Mouse (Mus musculus): ENCODE measurements around the gene Fam184b. TPM values are rescaled to one million over a fixed set of nuclear protein-coding genes. Genes with fewer than 3 reads are reported as not detected.

Gene Fam184b
- polyA plus RNA-seq, 1 experiment = 0.01 TPM

DNA sequence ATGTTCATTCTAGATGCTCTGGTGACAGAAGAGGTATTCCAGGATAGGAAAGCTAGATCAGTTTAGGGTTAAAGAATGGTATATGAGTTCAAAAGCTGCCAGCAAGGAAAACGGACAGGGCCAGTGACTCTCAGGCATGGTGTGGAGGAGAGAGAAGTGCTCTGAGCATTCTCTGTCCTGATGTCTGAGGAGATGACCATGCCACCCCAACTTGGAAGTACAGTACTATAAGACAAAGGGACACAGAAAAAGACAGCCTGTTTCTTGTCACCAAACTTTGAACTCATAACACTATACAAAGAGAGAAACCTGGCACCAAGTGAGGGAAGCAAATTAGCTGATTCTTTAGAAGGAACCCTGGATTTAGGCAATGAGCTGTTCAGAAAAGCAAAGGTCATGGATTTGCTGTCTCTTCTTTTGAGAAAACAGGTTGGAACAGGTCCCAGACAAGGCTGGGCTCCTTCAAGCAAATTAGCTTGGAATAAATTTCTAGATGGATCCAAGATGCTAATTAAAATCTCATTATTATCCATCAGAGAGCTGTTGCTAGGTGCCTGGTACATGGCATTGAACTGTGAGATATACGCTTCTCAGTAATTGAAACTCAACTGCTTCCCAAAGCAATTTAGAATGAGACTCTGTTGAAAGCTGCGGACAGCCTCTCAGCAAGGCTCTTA, 43.9 kb downstream of the Fam184b start:
- no peak overlapping the region for H3ac ChIP-seq (ENCODE audit: control insufficient read depth, insufficient read length, low read depth)
- no peak overlapping the region for H3K4me3 ChIP-seq (ENCODE audit: insufficient read depth, poor library complexity, severe bottlenecking)
- H3K79me2 ChIP-seq (ENCODE audit: control insufficient read depth, insufficient read depth) = no peaks in the 10 kb centered on the region
- H3K79me3 ChIP-seq (ENCODE audit: low read depth) = no peaks in the 10 kb centered on the region
- no peaks in the 10 kb centered on the region for H3K27me3 ChIP-seq (ENCODE audit: control insufficient read depth, insufficient read depth, insufficient read length)
- no peaks in the 10 kb centered on the region for H3K36me3 ChIP-seq (ENCODE audit: control insufficient read depth, insufficient read depth)
- no peak for TF ChIP-seq FOSL1 (IDR thresholded peaks at IDR 0.05; ENCODE audit: insufficient read depth, low read length, poor library complexity, severe bottlenecking)
- no peak for TF ChIP-seq CEBPB (IDR thresholded peaks at IDR 0.05; ENCODE audit: low read depth)
- no peak for TF ChIP-seq MAX (IDR thresholded peaks at IDR 0.05)
- no peak for TF ChIP-seq USF1 (IDR thresholded peaks at IDR 0.05; ENCODE audit: low read depth)
- no peak for TF ChIP-seq CTCF (IDR thresholded peaks at IDR 0.05; ENCODE audit: control insufficient read depth, insufficient read depth, insufficient read length)
- no peak for TF ChIP-seq MYOG (IDR thresholded peaks at IDR 0.05; ENCODE audit: control insufficient read depth, extremely low read depth, insufficient read length)
- TF ChIP-seq MYOD1 (IDR thresholded peaks at IDR 0.05; ENCODE audit: control insufficient read depth, insufficient read length, low read depth) = no peak

DNA sequence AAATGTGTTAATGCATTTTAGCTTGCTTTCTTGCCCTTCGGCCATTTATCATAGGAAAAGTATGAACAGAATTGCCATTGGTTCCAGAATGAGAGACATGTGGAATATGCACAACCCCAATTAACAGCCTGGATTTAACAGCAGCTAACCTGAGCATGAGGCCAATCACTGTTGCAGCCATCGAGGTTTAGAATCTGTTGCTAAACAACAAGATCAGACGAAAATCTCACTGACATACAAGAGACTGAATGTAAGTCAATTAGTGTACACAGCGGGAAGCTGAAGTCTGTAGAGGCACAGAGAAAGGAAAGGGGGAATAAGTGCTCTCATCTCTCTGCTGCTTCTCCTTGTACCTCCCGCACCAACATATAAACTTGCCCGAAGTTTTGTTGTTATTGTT, 46.1 kb downstream of the Fam184b start:
- no peaks in the 10 kb centered on the region for H3K36me3 ChIP-seq (ENCODE audit: control insufficient read depth, insufficient read depth)
- no peak for TF ChIP-seq CEBPB (IDR thresholded peaks at IDR 0.05; ENCODE audit: low read depth)
- TF ChIP-seq CTCF (IDR thresholded peaks at IDR 0.05; ENCODE audit: control insufficient read depth, insufficient read depth, insufficient read length) = no peak
- no peak for TF ChIP-seq MYOD1 (IDR thresholded peaks at IDR 0.05; ENCODE audit: control insufficient read depth, insufficient read length, low read depth)
- no peak for TF ChIP-seq MAX (IDR thresholded peaks at IDR 0.05)
- TF ChIP-seq FOSL1 (IDR thresholded peaks at IDR 0.05; ENCODE audit: insufficient read depth, low read length, poor library complexity, severe bottlenecking) = no peak
- TF ChIP-seq USF1 (IDR thresholded peaks at IDR 0.05; ENCODE audit: low read depth) = no peak
- no peak for TF ChIP-seq MYOG (IDR thresholded peaks at IDR 0.05; ENCODE audit: control insufficient read depth, extremely low read depth, insufficient read length)
- H3ac ChIP-seq (ENCODE audit: control insufficient read depth, insufficient read length, low read depth) = no peak overlapping the region
- H3K4me3 ChIP-seq (ENCODE audit: insufficient read depth, poor library complexity, severe bottlenecking) = no peak overlapping the region
- H3K27me3 ChIP-seq (ENCODE audit: control insufficient read depth, insufficient read depth, insufficient read length) = no peaks in the 10 kb centered on the region
- H3K79me3 ChIP-seq (ENCODE audit: low read depth) = no peaks in the 10 kb centered on the region
- H3K79me2 ChIP-seq (ENCODE audit: control insufficient read depth, insufficient read depth) = no peaks in the 10 kb centered on the region

DNA sequence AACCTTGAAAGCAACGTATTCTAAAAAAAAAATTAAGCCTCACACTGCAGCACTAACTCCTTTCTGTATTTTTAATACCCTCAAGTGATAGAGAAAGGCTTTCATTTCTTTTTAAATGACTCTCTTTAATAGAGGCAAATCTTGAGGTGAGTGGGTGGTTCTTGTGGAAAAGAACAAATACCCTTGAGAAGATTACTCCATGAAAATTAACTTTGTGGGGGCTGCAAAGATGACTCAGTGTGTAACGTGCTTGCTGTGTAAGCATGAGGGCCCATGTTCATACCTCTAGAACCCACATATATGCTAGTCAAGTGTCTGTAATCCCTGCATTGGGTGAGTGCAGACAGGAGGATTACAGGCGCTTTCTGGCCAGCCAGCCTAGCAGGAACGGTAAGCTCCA, 49.3 kb downstream of the Fam184b start:
- no peaks in the 10 kb centered on the region for H3K27me3 ChIP-seq (ENCODE audit: control insufficient read depth, insufficient read depth, insufficient read length)
- H3K4me3 ChIP-seq (ENCODE audit: insufficient read depth, poor library complexity, severe bottlenecking) = no peak overlapping the region
- no peaks in the 10 kb centered on the region for H3K79me3 ChIP-seq (ENCODE audit: low read depth)
- H3ac ChIP-seq (ENCODE audit: control insufficient read depth, insufficient read length, low read depth) = no peak overlapping the region
- no peaks in the 10 kb centered on the region for H3K36me3 ChIP-seq (ENCODE audit: control insufficient read depth, insufficient read depth)
- TF ChIP-seq MYOD1 (IDR thresholded peaks at IDR 0.05; ENCODE audit: control insufficient read depth, insufficient read length, low read depth) = no peak
- no peak for TF ChIP-seq CEBPB (IDR thresholded peaks at IDR 0.05; ENCODE audit: low read depth)
- TF ChIP-seq FOSL1 (IDR thresholded peaks at IDR 0.05; ENCODE audit: insufficient read depth, low read length, poor library complexity, severe bottlenecking) = no peak
- no peak for TF ChIP-seq USF1 (IDR thresholded peaks at IDR 0.05; ENCODE audit: low read depth)
- H3K79me2 ChIP-seq (ENCODE audit: control insufficient read depth, insufficient read depth) = no peaks in the 10 kb centered on the region

DNA sequence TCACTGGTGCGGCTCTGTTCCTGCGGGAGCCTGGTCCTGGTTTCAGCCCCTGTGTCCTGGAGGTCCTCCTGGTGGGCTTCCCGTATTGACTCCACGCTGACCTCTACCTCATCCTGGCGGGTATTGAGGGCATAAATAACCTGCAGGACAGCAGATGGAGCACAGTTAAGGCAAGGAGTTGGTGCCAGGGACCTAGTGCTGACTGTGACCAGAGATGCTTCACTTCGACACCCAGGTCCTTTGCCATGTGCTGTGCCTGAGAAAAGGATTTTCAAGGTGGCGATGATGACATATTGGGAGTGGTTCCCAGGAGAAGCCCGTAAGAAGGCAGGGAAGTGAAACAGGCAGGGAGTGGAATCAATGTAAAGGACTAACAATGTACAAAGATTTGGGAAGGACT, 54.8 kb downstream of the Fam184b start:
- Histone ChIP-seq H3K79me3 (ENCODE audit: low read depth) (no peaks in the 10 kb centered on the region), H3K36me3 (ENCODE audit: control insufficient read depth, insufficient read depth) (no peaks in the 10 kb centered on the region), H3K79me2 (ENCODE audit: control insufficient read depth, insufficient read depth) (no peaks in the 10 kb centered on the region), H3K27me3 (ENCODE audit: control insufficient read depth, insufficient read depth, insufficient read length) (peaks cover 7% of the 10 kb centered on the region), H3K4me3 (ENCODE audit: insufficient read depth, poor library complexity, severe bottlenecking) (no peak overlapping the region), H3ac (ENCODE audit: control insufficient read depth, insufficient read length, low read depth) (no peak overlapping the region)
- no peak for TF ChIP-seq CTCF (IDR thresholded peaks at IDR 0.05; ENCODE audit: control insufficient read depth, insufficient read depth, insufficient read length)
- TF ChIP-seq MAX (IDR thresholded peaks at IDR 0.05) = no peak
- no peak for TF ChIP-seq MYOD1 (IDR thresholded peaks at IDR 0.05; ENCODE audit: control insufficient read depth, insufficient read length, low read depth)
- TF ChIP-seq MYOG (IDR thresholded peaks at IDR 0.05; ENCODE audit: control insufficient read depth, extremely low read depth, insufficient read length) = no peak
- TF ChIP-seq USF1 (IDR thresholded peaks at IDR 0.05; ENCODE audit: low read depth) = no peak
- no peak for TF ChIP-seq FOSL1 (IDR thresholded peaks at IDR 0.05; ENCODE audit: insufficient read depth, low read length, poor library complexity, severe bottlenecking)
- TF ChIP-seq CEBPB (IDR thresholded peaks at IDR 0.05; ENCODE audit: low read depth) = no peak

DNA sequence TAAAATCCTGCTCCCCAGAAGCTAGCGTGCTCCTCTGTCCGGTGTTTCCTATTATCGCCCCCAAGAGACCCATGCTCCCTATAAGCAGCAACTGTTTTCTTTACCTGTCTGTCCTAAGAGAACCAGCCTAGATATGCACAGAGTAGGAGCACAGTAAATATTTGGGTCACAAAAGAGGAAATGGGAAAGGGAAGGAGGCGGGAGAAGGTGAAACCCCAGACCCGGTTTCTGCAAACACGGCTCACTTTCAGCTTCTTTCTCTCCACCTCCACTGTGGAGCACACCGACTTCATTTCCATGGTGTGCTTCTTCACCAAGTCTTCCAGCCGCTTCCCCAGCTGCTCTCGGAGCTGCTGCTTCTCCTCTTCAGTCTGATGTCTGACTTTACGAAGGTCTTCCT, 59.1 kb downstream of the Fam184b start:
- Histone ChIP-seq H3K27me3 (ENCODE audit: control insufficient read depth, insufficient read depth, insufficient read length) (peaks cover 7% of the 10 kb centered on the region), H3K36me3 (ENCODE audit: control insufficient read depth, insufficient read depth) (no peaks in the 10 kb centered on the region), H3K4me3 (ENCODE audit: insufficient read depth, poor library complexity, severe bottlenecking) (no peak overlapping the region), H3K79me3 (ENCODE audit: low read depth) (no peaks in the 10 kb centered on the region), H3K79me2 (ENCODE audit: control insufficient read depth, insufficient read depth) (no peaks in the 10 kb centered on the region), H3ac (ENCODE audit: control insufficient read depth, insufficient read length, low read depth) (no peak overlapping the region)
- no peak for TF ChIP-seq MYOD1 (IDR thresholded peaks at IDR 0.05; ENCODE audit: control insufficient read depth, insufficient read length, low read depth)
- no peak for TF ChIP-seq MYOG (IDR thresholded peaks at IDR 0.05; ENCODE audit: control insufficient read depth, extremely low read depth, insufficient read length)
- TF ChIP-seq CEBPB (IDR thresholded peaks at IDR 0.05; ENCODE audit: low read depth) = no peak
- TF ChIP-seq FOSL1 (IDR thresholded peaks at IDR 0.05; ENCODE audit: insufficient read depth, low read length, poor library complexity, severe bottlenecking) = no peak
- TF ChIP-seq CTCF (IDR thresholded peaks at IDR 0.05; ENCODE audit: control insufficient read depth, insufficient read depth, insufficient read length) = no peak
- no peak for TF ChIP-seq USF1 (IDR thresholded peaks at IDR 0.05; ENCODE audit: low read depth)
- no peak for TF ChIP-seq MAX (IDR thresholded peaks at IDR 0.05)

DNA sequence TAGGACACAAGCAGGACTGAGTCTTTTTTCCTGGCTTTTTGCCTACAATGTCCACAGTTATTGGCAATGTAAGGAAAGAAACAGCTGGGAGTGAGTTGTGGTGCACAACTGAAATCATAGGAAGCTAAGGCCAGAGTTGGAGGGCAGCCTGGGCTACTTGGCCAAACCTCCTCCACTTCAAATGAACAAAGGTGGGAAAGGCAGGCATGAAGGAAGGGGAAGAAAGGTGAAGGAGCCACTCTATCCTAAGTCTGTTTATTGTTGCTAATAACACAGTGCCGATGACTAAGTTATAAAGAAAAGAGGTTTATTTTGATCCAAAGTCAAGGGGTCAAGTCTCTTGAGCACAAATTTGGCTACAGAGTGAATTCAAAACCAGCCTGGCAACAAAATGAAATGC, 62.0 kb downstream of the Fam184b start:
- Histone ChIP-seq H3ac (ENCODE audit: control insufficient read depth, insufficient read length, low read depth) (no peak overlapping the region), H3K4me3 (ENCODE audit: insufficient read depth, poor library complexity, severe bottlenecking) (no peak overlapping the region), H3K27me3 (ENCODE audit: control insufficient read depth, insufficient read depth, insufficient read length) (peaks cover 7% of the 10 kb centered on the region), H3K79me3 (ENCODE audit: low read depth) (no peaks in the 10 kb centered on the region), H3K79me2 (ENCODE audit: control insufficient read depth, insufficient read depth) (no peaks in the 10 kb centered on the region), H3K36me3 (ENCODE audit: control insufficient read depth, insufficient read depth) (no peaks in the 10 kb centered on the region)
- no peak for TF ChIP-seq MYOD1 (IDR thresholded peaks at IDR 0.05; ENCODE audit: control insufficient read depth, insufficient read length, low read depth)
- no peak for TF ChIP-seq MAX (IDR thresholded peaks at IDR 0.05)
- no peak for TF ChIP-seq MYOG (IDR thresholded peaks at IDR 0.05; ENCODE audit: control insufficient read depth, extremely low read depth, insufficient read length)
- TF ChIP-seq CTCF (IDR thresholded peaks at IDR 0.05; ENCODE audit: control insufficient read depth, insufficient read depth, insufficient read length) = no peak
- no peak for TF ChIP-seq FOSL1 (IDR thresholded peaks at IDR 0.05; ENCODE audit: insufficient read depth, low read length, poor library complexity, severe bottlenecking)
- TF ChIP-seq CEBPB (IDR thresholded peaks at IDR 0.05; ENCODE audit: low read depth) = no peak
- TF ChIP-seq USF1 (IDR thresholded peaks at IDR 0.05; ENCODE audit: low read depth) = no peak

All from C2C12 (cell line).